Mouse (Mus musculus) forebrain, embryonic 15.5 days (tissue): ENCODE data around the gene Gm28048. TPM values are rescaled to one million over a fixed set of nuclear protein-coding genes. Genes with fewer than 3 reads are reported as not detected.

Experiments
- ATAC-seq: fragments of 200-750 bp; cut with Nextera tagmentation; replicated peaks from 2 replicates; pipeline ENCODE4 v1.8.0; 2017; ENCODE audit warnings: mild to moderate bottlenecking, moderate TSS enrichment, moderate library complexity
- H3K27ac ChIP-seq: fragments of 300-500 bp; sonication (generic); replicated peaks from 2 replicates; pipeline ENCODE4 v1.5.1; 2015; ENCODE audit warnings: mild to moderate bottlenecking, inconsistent platforms
- H3K27me3 ChIP-seq: fragments of 300-500 bp; sonication (generic); 2 replicates; pipeline ENCODE4 v1.6.1; 2015; ENCODE audit warnings: inconsistent platforms
- H3K36me3 ChIP-seq: fragments of 300-500 bp; sonication (generic); 2 replicates; pipeline ENCODE4 v1.6.1; 2015; ENCODE audit warnings: mild to moderate bottlenecking, inconsistent platforms
- H3K4me1 ChIP-seq: fragments of 300-500 bp; sonication (generic); 2 replicates; pipeline ENCODE4 v1.6.1; 2015; ENCODE audit warnings: inconsistent platforms
- H3K4me2 ChIP-seq: fragments of 300-500 bp; sonication (generic); replicated peaks from 2 replicates; pipeline ENCODE4 v1.6.1; 2015; ENCODE audit warnings: mild to moderate bottlenecking, inconsistent platforms
- H3K4me3 ChIP-seq: fragments of 300-500 bp; sonication (generic); 2 replicates; pipeline ENCODE4 v1.5.1; 2015; ENCODE audit warnings: mild to moderate bottlenecking, inconsistent platforms
- H3K9ac ChIP-seq: fragments of 300-500 bp; sonication (generic); replicated peaks from 2 replicates; pipeline ENCODE4 v1.6.1; 2015; ENCODE audit warnings: mild to moderate bottlenecking, inconsistent platforms
- H3K9me3 ChIP-seq: fragments of 300-500 bp; sonication (generic); 2 replicates; pipeline ENCODE4 v1.6.1; 2016; ENCODE audit warnings: inconsistent platforms
- WGBS: fragments of 180-500 bp; shearing (Covaris S2); methylation state at CpG from one replicate; pipeline ENCODE4 v1.1.7; 2015; ENCODE audit warnings: mixed read lengths; 5-methylcytosine and 5-hydroxymethylcytosine counted together
- polyA plus RNA-seq: library from polyadenylated mRNA; unstranded; fragments of >200 nt; fragmentation: Nextera tagmentation; extraction: Ambion mirVana; gene quantifications from 2 replicates; pipeline ENCODE4 v1.2.1, GENCODE M21; 2015

Gene Gm28048
- polyA plus RNA-seq, 1 experiment from 2014 or later = 3.4 TPM

DNA sequence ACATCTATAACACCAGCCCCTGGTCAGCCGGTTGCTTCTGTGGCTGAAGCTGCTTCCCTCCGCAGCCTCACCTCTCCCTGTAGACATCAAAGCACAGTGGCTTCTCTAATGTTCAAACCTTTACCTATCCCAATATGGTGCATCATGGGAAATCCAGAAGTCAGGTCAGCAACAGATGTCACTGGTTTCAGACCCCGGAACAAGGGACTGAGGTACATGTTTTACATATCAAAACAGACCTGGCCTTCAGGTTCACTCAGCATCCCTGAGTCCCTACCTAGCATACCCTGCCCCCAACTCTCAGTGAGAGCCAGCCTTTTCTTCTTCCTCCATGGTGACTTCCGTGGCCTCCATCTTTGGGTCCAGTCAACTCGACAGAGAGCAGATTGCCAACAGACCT lies 183.0 kb downstream of the Gm28048 start:
- Histone ChIP-seq H3K4me1 (0 out of 2 replicates have a peak, but pooled peaks cover 4% of the 10 kb centered on the region), H3K36me3 (no peaks in the 10 kb centered on the region), H3K9me3 (no peaks in the 10 kb centered on the region), H3K9ac (no peak overlapping the region), H3K27me3 (no peaks in the 10 kb centered on the region), H3K4me3 (no peak overlapping the region), H3K4me2 (no peak overlapping the region), H3K27ac (no peak overlapping the region)
- ATAC-seq = no peak
- WGBS = 72% methylated on average over 5 of the region's 5 CpGs

DNA sequence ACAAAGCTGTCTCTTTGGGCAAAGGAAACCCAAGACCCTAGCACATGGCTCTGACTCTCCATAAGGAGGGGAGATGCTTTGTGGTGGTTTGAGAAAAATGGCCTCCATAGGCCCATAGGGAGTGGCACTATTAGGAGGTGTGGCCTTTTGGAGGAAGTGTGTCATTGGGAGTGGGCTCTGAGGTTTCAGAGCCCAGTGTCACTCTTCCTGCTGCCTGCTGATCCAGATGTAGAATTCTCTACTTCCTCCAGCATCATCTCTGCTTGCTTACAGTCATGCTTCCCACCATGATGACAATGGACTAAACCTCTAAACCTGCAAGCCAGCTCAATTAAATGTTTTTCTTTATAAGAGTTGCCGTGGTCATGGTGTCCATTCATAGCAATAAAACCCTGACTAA lies 187.2 kb downstream of the Gm28048 start:
- Histone ChIP-seq H3K9ac (no peak overlapping the region), H3K4me3 (no peak overlapping the region), H3K36me3 (no peaks in the 10 kb centered on the region), H3K4me2 (no peak overlapping the region), H3K4me1 (no peaks in the 10 kb centered on the region), H3K27me3 (no peaks in the 10 kb centered on the region), H3K9me3 (no peaks in the 10 kb centered on the region), H3K27ac (no peak overlapping the region)
- WGBS = 71% methylated on average over 1 of the region's 1 CpGs
- ATAC-seq = no peak

DNA sequence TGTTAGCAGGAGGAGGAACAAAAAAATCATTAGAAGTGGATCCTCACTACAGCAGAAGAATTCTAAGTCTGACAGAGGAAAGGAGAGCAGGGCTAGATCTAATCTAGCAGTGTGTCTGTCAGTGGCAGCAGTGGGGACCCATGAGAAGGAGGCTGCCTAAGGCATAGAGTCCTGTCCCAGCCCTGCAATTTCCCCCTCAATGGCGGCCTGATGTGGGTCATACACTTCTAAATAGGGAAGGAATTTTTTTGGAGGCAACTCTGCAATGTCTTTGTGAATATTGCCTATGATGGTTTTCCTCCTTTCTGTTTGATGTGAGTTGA lies 188.0 kb downstream of the Gm28048 start:
- no peak for ATAC-seq
- WGBS = 73% methylated on average over 1 of the region's 1 CpGs

DNA sequence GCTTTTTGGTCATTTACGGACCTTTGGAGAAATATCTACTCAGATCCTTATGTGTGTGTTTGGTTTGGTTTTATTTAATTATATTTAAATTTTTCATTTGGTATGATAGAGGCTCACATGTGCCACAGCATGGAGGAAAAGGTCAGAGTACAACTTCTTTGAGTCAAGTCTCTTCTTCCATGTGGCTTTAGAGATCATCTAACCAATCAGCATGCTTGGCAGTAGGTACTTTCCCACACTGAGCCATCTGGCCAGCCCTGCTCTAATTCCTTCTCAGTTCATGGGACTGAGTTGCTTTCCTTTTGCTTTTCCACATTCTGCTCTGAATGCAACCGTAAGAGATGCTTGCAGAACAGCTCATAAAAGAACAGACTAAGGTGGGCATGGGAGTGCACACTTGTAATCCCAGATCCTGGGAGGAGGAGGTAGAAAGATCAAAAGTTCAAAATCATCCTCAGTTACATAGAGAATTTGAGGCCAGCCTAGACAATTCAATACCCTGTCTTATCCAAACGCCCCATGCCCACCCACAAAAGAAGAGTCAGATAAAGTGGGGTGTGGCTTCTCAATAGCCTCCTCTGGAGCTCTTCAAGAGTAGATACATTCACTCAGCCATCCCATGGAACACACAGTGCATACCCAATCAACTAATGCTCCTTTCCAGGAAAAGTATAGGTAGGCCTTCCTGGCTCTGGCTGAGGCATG lies 188.6 kb downstream of the Gm28048 start:
- WGBS = 87% methylated on average over 3 of the region's 3 CpGs
- H3K9me3 ChIP-seq = no peaks in the 10 kb centered on the region
- no peaks in the 10 kb centered on the region for H3K36me3 ChIP-seq
- H3K4me2 ChIP-seq = no peak overlapping the region
- H3K4me3 ChIP-seq = no peak overlapping the region
- no peak overlapping the region for H3K9ac ChIP-seq
- H3K4me1 ChIP-seq = no peaks in the 10 kb centered on the region
- H3K27ac ChIP-seq = no peak overlapping the region
- no peak for ATAC-seq
- no peaks in the 10 kb centered on the region for H3K27me3 ChIP-seq

More for the DNA sequence above, 188.0 kb downstream of the Gm28048 start:
- H3K4me2 ChIP-seq = no peak overlapping the region
- H3K9me3 ChIP-seq = no peaks in the 10 kb centered on the region
- H3K27ac ChIP-seq = no peak overlapping the region
- no peaks in the 10 kb centered on the region for H3K4me1 ChIP-seq
- no peak overlapping the region for H3K9ac ChIP-seq
- H3K36me3 ChIP-seq = no peaks in the 10 kb centered on the region
- H3K27me3 ChIP-seq = no peaks in the 10 kb centered on the region
- H3K4me3 ChIP-seq = no peak overlapping the region

DNA sequence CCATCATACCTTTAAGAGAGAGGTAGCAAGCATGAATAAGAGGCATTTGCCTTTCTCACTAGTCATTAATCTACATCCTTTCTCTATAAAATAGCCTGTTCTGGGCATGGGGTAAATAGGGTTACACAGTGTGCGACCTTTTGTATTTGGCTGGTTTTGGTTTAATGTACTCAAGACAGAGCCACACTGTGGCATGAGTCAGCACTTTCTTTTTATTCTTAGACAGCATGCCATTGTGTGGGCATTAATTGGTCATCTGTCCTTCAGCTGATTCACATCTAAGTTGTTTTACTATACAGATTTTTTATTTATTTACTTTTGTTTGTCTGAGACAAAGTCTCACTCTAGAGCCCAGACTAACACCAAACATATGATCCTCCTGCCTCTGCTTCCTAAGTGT lies 189.7 kb downstream of the Gm28048 start:
- no peak for ATAC-seq
- H3K4me1 ChIP-seq = no peaks in the 10 kb centered on the region
- H3K9ac ChIP-seq = no peak overlapping the region
- no peak overlapping the region for H3K4me2 ChIP-seq
- H3K9me3 ChIP-seq = no peaks in the 10 kb centered on the region
- WGBS = 86% methylated on average over 1 of the region's 1 CpGs
- H3K36me3 ChIP-seq = no peaks in the 10 kb centered on the region
- no peak overlapping the region for H3K27ac ChIP-seq
- no peaks in the 10 kb centered on the region for H3K27me3 ChIP-seq
- H3K4me3 ChIP-seq = no peak overlapping the region

DNA sequence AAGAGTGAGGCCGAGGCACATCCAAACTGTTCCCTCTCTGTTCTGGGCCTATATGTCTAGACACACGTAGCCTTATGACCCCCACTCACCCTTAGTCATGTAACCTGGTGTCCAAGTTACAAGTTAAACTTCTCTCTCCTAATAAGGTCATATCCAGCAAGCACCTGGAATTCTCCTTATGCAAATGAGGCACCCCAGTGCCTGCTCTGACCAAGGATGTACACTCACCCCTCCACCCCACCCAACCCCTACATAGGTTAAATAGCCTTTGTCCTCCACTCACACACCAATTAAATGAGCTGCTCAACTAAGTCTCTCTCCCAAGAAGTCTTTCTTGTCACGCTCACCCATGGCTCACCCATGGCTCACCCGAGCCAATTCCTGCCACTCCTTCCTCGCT lies 190.2 kb downstream of the Gm28048 start:
- Histone ChIP-seq H3K9me3 (no peaks in the 10 kb centered on the region), H3K27ac (no peak overlapping the region), H3K27me3 (no peaks in the 10 kb centered on the region), H3K4me1 (no peaks in the 10 kb centered on the region), H3K36me3 (no peaks in the 10 kb centered on the region), H3K4me2 (no peak overlapping the region), H3K9ac (no peak overlapping the region), H3K4me3 (no peak overlapping the region)
- ATAC-seq = no peak
- WGBS = 86% methylated on average over 5 of the region's 5 CpGs

DNA sequence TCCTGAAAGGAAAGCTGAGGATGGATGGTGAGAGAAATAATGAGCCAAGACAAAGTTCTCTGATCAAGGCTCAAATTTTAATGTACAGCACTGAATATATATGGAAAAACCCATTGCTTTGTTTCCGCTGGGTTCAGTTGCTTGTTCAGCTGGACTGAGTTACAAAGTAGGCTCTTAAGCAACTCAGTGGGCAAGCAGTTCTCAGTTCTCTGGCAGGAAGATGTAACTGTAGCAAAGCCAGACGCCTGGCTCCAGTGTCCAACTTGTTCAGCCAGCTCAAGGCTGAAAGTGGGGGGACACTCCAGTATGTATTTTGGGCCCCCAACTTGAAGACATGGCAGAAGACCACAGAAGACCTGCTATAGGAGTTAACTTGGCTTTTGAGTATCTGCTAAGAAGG lies 194.1 kb downstream of the Gm28048 start:
- no peaks in the 10 kb centered on the region for H3K4me1 ChIP-seq
- WGBS = 90% methylated on average over 2 of the region's 2 CpGs

More for the DNA sequence above, 194.1 kb downstream of the Gm28048 start:
- Histone ChIP-seq H3K9ac (no peak overlapping the region), H3K36me3 (no peaks in the 10 kb centered on the region), H3K9me3 (no peaks in the 10 kb centered on the region), H3K4me2 (no peak overlapping the region), H3K27ac (no peak overlapping the region), H3K27me3 (no peaks in the 10 kb centered on the region), H3K4me3 (no peak overlapping the region)
- ATAC-seq = no peak

Other genes starting within 250 kb of the Gm28048 start
- 1.9 and 2.3 TPM in 2 replicates for gene B3gnt2, start 121.1 kb downstream of the Gm28048 start, polyA plus RNA-seq
- gene Zrsr1, start 10.1 kb downstream of the Gm28048 start, polyA plus RNA-seq = 5.8 and 6.1 TPM in 2 replicates
- gene Commd1, start 292 bp upstream of the Gm28048 start, polyA plus RNA-seq = 235 and 252 TPM in 2 replicates
- 322 and 335 TPM in 2 replicates for gene Cct4, start 8.4 kb upstream of the Gm28048 start, polyA plus RNA-seq
- gene Fam161a, start 25.4 kb upstream of the Gm28048 start, polyA plus RNA-seq = 2.7 and 3.8 TPM in 2 replicates